Mouse (Mus musculus) urinary bladder, postnatal 25 days (tissue): ENCODE measurements at regions not wholly inside any gene's neighbourhood (a gene's known extent, or its start where the extent isn't known, plus 50 kb on each side); places are given as distances from the start of the nearest gene placed in this dataset.

Experiments
- DNase-seq: peaks from one replicate; pipeline ENCODE4 v3.0.0; 2022; ENCODE audit warnings: low spot score

DNA sequence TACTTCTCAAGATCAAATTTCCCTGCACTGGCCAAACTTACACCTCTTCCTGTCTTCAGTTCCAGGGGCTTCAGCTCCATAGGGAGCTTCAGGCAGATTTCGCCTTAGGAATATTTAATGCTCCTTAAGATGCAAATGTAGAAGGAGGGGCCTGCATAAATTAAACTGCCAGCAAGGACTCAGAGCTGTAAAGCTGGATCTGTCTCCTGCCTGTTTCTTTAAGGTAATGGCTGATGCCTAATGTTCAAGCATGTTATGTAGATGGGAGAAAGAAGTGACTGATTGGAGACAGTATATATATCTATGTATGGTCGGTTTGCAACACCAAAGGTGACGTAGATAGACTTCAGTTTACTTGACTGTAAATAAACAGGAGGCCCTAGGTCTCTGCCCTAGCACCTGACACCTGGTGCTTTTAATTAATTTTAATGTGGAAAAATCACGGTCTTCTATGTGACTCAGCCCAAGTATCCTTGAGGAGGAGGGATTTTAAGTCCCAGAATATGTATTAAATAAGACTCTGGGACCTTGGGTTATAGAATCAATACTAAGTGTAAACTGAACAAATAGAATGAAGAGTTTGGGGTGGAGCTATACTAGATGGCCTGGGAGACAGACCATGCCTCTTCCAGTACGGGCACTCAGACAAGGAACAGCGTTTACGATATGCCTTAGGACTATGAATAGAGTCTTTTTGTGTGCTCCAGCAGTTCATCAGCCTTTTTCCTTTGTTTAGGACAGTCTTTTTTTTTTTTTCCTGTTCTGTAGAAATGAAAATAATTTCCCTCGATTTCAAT lies 651.7 kb upstream of the Lmcd1 start:
- DNase-seq = no peak

DNA sequence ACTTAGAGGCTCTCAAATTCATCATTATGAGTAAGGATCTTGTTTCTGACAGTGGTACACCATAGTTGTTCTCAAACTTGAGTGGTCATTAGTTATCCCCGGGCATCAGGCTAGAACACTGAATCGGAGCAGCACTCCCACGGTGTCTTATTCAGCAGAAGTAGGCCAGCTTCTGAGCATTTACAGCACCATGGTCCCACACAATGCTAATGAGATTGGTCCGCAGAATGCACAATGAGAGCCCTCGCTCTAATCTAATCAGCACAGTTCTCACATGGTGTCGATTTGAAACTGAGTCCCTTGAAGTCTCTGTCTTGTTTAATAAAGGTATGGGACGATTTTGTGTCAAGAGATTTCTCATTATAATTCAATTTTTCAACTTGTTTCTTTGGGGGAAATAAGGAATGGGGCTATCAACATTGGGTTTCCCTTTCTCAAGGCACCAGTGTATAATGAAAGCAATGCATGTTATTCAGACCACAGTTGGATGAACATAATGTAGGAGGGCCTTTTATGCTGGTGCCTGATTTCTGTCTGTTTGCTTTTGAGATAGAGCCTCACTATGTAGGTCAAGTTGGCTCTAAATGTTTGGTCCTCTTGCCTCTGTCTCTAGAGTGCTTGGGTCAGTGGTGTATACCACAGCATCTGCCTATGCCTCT lies 650.9 kb upstream of the Lmcd1 start:
- DNase-seq = no peak

DNA sequence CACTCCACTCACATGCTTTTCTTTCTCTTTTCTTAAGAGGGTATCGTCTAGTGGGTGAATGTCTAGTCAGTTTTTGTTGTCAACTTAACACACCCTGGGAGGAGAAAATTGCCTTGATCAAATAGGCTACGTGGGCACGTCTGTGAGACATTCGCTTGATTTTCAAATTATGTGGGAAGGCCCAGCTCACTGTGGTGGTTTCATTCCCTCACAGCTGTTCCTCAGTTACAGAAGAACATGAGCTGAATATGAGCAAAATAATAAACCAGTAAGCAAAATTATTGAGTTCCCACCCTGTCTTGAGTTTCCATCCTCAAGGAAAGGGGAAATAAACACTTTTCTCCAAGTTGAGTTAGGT lies 650.4 kb upstream of the Lmcd1 start:
- DNase-seq = no peak

DNA sequence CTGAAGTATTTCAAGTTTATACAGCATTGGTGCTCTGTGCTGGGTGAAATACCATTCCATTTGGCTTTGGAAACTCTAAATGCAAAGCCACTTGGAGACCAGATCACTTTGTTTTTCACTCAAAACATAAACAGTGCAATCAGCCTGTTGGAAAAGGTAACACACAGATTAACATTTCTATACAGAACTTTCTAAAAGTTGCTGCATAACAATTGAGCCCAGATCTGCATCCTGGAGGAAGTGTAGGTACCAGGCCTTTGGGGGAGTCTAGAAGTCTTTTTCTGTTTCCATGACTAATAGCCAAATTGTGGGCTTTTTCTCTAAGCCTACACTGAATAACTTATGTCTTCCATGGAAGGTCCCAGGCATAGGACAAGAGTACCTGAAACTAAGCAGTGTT lies 648.1 kb upstream of the Lmcd1 start:
- no peak for DNase-seq

DNA sequence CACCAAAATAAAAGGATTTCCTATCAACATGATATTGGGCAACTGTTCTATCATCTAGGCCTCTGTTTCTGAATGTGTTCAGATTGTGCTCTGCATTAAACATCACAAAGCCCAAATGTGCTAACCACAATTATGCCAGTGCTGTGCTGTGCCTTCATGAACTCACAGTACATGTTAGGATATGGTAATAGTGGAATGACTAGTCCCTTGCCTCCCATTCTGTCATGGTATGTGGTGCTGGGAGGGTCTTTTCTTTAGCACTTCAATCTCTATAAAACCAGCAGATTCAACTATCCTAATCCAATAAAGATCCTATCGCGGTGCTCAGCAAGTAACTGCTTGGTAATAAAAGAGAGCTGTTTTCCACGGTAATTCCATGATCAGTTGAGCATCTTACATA lies 620.8 kb upstream of the Lmcd1 start:
- no peak for DNase-seq

DNA sequence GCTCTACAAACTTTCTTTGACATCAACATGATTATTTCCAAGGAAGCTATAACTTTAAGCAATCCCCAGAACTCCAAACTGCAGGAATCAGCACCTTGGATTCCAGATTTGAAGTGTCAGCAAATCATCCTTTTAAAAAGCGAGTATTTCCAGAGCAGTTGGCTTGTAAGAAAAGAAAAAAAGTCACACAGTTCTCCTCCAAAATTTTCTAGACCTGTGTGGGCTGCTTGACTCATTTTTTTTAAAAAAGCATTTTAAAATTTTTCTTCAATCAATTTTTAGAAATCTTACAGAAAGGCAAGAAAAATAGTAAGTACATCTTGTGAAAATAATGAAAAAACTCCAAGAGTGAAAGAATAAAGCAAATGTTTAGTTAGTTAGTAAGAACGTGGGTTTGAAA lies 613.6 kb upstream of the Lmcd1 start:
- DNase-seq = no peak

DNA sequence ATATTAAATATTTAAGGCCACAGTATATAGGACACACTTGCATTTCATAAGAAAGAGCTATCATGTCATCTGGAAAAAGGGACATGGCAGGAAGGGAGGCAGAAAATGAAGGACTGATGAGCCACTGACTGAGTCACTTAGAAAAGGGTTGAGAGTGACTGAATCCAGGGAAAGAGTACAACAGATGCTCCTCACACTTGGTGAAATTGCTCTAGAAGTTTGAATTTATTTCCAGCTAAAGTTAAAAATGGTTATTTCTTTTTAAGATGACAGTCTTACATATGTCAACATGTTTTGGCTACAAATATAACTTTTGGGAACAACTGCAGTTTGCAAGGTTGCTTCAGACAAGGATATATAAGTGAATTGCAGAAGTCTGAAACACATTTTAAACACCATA lies 609.0 kb upstream of the Lmcd1 start:
- no peak for DNase-seq

DNA sequence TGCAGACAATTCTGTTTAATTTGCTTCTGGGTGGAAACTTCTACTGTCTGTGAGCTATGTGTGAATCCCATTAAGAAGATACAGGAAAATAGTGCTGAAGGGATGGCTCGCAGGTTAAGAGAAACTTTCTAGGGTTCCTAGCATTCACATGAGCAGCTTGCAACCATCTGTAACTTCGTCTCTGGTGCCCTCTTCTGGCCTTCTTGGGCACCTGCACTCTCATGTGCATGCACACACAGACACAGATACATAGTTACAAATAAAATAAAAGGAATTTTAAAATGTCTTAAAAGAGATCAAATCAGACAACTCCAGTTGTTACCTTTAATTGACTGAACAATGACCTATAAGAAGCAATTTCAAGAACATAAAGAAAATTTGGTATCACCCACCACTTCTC lies 588.6 kb upstream of the Lmcd1 start:
- DNase-seq = no peak

DNA sequence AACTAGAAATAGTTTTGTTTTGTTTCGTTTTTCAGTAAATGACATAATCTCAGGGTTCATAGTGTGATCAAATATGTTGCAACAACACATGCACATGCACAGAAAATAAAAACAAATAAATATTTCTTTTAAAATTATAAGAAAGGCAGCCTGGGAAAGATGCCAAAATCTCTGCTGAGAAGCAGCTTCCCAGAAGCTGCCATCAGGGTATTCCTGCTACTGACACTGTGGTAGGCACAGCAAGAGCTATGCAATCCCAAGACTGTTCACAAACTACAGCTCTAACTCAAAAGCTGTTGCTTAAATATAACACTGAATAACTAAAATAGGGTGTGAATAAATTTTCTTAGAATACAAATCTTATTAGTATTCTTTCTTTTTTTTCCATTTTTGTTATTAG lies 570.7 kb upstream of the Lmcd1 start:
- DNase-seq = no peak

DNA sequence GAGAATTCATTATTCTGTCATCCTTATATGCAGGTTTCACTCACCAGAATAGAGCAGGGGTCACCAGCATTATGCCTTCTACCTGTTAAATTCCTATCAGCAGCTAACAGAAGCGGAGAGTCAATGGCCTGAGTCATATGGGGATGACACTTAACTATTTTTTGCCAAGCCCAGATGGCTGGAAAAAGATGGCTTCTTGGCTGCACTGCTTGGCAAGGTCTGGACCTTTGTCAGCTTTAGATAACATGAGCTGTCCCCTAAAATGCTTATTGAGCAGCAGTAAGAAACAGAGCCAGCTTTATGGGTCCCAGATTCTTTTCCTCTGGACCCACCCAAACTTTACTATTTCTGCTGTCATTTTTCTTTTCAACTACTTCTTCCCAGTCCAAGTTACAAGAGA lies 565.3 kb upstream of the Lmcd1 start:
- no peak for DNase-seq

DNA sequence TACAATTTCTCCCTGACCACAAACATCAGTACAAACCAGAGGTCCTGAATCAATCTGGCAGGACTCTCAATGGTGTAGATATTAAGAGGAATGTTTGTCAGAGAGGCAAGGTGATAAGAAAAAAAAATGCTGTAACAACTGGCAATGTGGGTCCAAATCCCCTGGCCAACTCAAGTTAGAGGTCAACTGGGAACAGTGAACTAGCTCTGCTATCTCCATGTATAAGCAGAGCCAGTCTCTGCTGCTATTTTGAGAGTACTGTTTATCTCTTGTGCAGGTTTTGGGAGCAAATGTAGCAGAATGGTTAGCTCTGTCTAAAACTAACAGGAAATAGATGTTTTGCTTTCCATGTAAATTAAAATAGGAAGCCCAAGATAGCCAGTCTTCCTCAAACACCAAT lies 547.6 kb upstream of the Lmcd1 start:
- DNase-seq = no peak

DNA sequence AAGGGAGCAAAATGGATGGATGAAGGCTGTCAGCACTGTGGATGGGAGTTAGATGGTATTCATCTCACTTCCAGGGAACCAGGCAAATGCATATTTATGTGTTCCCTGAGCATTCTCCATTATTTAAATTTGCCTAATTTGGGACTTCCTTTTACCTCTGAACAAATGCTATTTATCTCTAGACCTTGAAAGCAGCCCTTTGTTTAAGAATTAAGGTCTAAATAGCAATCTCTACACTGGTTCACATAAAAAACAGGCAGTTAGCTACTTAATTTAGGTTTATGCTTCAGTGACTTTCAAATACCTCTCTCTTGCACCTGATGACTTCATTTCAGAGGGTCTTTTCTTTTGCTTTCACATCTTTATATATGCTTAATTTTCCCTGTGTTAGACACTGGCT lies 543.2 kb upstream of the Lmcd1 start:
- DNase-seq = no peak

DNA sequence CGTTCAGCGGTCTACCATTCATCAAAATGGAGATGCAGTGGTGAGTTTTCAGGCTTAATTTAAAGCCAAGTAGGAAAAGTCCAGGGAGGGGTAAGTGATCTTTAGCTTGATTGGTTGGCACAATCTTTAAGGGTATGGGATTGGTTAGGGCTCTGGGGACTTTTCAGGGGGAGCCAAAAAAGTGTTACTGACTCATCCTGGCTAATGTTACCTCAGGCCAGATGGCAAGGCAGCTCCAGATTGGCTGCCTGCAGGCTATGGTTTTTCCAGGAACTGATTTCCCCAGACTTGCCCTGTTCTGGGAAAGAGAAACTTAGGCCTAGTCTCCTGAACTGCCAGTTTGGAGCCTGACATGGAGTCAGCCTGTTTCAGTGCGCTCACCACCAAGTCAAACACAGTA lies 539.6 kb upstream of the Lmcd1 start:
- DNase-seq = no peak

DNA sequence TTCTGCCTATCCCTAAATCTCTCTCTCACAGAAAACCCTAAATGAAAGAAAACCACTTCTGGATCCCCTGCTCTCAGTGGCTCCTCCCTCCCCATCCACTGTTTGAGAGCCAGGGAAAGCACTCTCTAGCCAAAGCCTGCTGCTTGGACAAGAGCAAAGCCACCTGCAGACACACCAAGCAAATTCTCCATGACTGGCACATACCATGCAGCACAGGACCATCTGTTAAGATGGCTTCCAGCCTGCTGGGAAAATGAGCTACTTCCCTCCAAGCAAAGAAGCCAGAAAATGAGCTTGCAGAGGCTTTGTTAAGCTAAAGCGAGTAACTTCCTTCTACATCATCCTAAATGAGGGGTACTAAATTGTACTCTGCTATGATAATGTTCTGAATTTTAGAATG lies 534.6 kb upstream of the Lmcd1 start:
- no peak for DNase-seq

DNA sequence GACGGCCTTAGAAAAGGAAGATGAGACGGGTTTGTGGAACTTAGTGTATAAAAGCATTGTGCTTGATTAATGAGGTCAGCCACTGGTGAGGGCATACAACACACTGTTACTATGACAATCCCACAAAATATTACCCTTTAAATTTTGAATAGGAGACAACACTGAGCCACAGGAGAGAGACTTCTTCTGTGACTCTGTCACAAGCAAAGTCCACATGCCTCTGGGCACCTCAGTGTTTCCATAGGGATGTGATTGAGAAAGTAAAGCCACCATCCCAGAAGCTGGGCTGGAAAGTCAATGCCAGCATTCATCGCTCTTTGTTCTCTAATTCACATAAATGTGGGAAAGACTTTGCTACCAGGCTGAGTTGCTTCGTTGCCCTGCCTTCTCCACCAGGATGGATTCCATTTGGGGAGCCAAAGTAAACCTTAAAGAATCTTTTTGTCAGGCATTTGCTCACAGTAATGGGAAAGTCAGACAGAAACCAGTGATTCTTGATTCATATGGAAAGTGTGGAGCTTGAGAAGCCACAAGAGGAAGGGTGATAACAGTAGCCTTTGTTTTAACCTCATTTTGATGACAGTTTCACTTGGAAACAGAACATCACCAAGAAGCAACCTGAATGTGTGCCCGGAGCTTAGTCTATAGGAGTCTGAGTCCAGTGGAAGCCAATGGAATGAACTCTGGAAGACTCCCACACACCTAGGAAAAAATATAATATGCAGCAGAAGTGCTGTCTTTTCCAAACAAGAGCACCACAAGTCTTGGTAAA lies 491.7 kb upstream of the Lmcd1 start:
- DNase-seq = no peak

DNA sequence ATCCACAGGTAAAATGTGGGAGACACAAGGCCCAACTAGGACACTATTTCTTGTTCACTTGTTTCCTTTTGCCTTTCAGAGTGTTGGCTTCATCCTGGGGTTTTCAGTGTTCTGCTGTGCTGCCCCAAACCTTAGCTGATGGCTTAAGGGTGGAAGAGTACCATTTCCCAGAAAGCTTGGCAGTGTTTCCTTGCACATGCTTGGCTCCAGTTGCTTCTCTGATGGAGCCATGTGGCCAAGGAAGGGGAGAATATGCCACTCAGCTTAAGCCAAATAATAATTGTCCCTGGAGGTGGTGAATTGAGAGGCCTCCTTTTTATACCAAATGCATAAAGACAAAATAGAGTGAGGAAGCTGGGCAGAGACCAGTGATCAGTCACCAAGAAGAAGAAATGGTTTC lies 464.9 kb upstream of the Lmcd1 start:
- no peak for DNase-seq

DNA sequence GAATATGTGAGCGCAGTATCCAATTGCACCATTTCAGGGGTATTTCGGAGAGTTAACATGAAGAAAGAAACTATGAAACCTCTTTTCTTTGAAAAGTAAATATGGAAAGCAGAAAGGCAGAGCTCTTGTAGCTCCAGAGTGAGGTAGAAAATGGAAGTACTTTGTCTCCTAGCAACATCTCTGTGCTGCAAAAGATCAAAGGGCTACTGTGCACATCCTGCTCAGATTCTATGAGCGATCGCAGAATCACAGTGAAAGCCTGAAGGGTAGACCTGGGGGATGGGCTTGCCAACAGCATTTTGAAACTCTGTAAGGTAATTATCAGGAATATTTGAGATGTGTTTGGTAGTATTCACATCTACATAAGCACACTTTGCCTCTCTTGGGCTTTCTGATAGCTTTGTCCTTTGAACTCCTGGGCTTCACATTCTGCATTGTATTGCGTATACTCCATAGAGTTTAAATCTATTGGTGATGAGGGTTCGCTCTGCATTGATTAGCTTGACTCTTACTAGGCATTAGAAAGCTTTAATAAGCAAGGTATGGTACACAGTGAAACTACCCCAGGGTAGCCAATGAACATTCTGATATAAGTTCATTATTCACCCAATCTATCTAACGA lies 459.5 kb upstream of the Lmcd1 start:
- no peak for DNase-seq

DNA sequence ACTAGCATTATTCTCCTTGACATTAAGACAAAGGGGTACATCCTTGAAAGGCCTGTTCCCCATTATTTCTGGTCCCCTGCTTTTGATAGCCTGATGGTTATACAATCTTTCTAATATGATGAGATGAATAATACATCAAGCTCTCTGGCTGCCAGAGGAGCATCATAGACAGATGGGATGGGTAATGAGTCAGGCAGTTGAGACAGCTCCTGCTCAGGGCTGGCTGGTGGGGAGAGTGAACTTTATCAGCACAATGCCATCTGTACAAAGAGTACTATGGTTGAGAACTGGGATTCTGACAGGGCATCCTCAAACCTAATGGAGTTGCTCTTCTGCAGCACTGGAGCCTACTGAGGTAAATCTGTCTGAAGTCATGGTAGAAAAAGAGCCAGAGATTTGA lies 458.4 kb upstream of the Lmcd1 start:
- DNase-seq = no peak

DNA sequence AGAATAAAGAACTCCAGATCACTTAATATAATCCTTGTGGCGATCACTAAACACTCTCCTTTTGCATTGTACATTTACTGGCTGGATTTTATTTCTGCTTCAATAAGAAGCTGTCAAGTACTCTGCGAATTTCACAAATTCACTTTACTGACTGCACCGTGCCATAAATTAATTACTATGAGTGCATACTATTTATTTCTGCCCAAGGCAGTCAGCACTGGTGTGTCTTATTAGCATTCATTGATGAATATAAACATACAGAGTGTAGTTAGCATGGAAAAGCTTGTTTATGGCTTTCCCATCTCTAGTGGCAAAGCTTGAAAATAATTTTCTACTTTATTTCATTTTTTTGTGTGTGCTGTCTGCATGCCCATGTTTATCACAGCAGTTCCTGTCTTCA lies 453.3 kb upstream of the Lmcd1 start:
- DNase-seq = no peak

DNA sequence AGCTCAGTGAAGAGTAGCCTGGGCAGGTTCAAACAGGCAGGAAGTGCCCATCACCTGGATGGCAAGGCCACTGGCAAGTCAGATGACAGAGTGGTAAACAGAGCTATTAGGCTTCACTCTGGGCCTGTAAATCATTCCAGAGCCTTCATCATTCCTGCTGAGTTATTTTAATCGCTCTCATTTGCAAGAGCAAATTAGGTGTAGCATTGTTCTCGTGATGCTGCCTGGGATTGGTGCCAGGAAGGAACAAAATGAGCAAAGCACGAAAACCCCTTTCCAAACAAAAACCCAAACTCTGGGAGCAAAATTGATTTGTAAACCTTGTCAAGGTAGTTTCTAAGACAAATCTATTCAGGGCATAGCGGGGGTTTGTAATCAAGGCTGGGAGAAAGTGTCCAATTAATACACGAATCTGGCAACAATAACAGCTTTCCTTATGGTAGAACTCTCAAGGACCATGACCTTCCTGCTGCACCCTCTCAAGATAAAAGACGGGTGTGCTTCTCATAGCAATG lies 429.2 kb upstream of the Lmcd1 start:
- no peak for DNase-seq

DNA sequence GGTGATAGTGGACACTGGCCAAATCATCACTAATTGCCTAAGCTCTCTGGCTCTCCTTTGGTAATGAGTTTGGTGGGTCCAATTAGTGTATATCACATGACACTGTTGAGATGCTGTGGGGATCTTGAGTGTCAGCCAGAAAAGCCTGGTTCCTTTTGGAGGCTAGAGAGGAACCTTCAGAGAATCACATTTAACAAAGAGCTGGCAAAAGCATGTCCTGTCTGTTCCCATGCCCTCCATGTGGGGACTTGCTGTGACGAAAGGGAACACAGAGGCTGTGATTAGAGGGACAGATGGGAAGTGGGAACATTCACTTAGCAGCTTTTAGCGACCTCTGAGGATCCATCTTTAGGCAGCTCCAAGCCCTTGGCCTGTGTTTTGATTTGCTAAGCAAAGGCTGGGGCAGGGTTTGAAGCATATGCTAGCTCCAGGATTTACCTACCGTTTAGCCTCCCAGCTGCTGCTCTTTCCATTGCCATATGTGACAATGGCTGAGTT lies 407.4 kb upstream of the Lmcd1 start:
- DNase-seq = no peak

DNA sequence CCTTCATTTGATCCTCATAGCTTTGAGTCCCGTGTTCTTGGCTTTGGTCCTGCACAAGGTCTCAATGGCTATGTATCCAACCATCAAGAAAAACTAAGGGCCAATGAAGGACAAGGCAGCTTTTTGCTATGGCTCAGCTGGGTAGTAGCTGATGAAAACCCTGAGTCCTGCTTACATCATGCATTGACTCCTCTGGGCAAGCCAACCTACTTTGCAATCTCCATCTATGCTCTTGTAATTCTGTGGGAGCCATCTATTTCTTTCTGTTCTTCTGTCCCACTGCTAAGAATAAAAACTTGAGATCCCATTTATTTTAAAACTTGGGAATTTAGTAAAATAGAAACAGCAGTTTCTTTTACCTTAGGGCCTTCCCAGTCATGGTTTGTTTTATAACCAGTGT lies 391.0 kb upstream of the Lmcd1 start:
- no peak for DNase-seq

DNA sequence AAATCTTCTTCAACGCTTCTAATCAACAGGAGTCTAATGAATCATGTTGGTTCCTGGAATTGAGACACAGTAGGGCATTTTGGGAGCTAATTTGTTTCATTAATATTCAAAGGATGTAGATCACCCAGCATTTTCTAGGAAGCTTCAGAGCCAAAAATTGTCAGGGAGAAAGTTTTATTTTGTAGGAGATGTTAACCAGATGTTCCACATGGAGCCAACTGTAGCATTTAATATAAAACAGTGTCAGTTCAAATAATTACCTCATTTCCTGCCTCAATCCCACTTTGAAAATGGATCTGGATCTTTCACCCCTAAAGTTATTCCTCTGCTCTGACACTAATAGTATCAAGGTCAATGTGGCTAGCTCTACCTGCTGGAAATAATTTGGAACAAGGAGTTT lies 389.6 kb upstream of the Lmcd1 start:
- no peak for DNase-seq
